Mouse (Mus musculus) heart, adult 2 months (tissue): ENCODE data around the gene Oprm1. TPM values are rescaled to one million over a fixed set of nuclear protein-coding genes. Genes with fewer than 3 reads are reported as not detected.
A peak's percentile ranks its signal among the peaks of the same experiment; 100 is the strongest.

Experiments
- DNase-seq, 2 experiments: peaks; one replicate each; pipeline ENCODE4 v3.0.0; 2021
- H3K27ac ChIP-seq: fragments of 200-600 bp; 2 replicates; pipeline ENCODE4 v1.8.1; 2022
- H3K27me3 ChIP-seq: fragments of 200-500 bp; 2 replicates; pipeline ENCODE4 v1.6.1; 2012; ENCODE audit warnings: mild to moderate bottlenecking, low read length, inconsistent platforms, mixed read lengths; ENCODE audit not compliant: control insufficient read depth, insufficient read depth
- H3K36me3 ChIP-seq: fragments of 200-500 bp; 2 replicates; pipeline ENCODE4 v1.6.1; 2012; ENCODE audit warnings: low read length, inconsistent platforms; ENCODE audit not compliant: control insufficient read depth, insufficient read depth
- H3K4me1 ChIP-seq: fragments of 200-500 bp; 2 replicates; pipeline ENCODE4 v1.6.1; 2011; ENCODE audit warnings: low read length; ENCODE audit not compliant: control insufficient read depth, insufficient read depth
- H3K4me3 ChIP-seq: fragments of 200-600 bp; 2 replicates; pipeline ENCODE4 v1.8.1; 2022
- H3K79me2 ChIP-seq: fragments of 200-500 bp; replicated peaks from 2 replicates; pipeline ENCODE4 v1.6.1; 2012; ENCODE audit warnings: mild to moderate bottlenecking, inconsistent platforms, low read length, moderate library complexity, mixed read lengths; ENCODE audit not compliant: control insufficient read depth, insufficient read depth
- H3K9ac ChIP-seq: fragments of 200-500 bp; 2 replicates; pipeline ENCODE4 v1.6.1; 2012; ENCODE audit warnings: low read depth, mild to moderate bottlenecking, control low read depth, inconsistent platforms, low read length, mixed read lengths
- CTCF ChIP-seq: fragments of 200-600 bp; IDR thresholded peaks from 2 replicates; pipeline ENCODE4 v1.8.1; 2022; ENCODE audit warnings: antibody characterized with exemption, mild to moderate bottlenecking, moderate library complexity
- EP300 ChIP-seq: fragments of 200-500 bp; IDR thresholded peaks from 2 replicates; pipeline ENCODE4 v1.6.1; 2011; ENCODE audit warnings: low read depth, low read length, control low read depth; ENCODE audit not compliant: insufficient read depth
- POLR2A ChIP-seq: fragments of 200-500 bp; IDR thresholded peaks from 2 replicates; pipeline ENCODE4 v1.6.1; 2011; ENCODE audit warnings: mild to moderate bottlenecking, low read depth, low read length, control low read depth; ENCODE audit not compliant: insufficient read depth
- WGBS: fragments of 180-500 bp; shearing (Covaris S2); methylation state at CpG from one replicate; pipeline ENCODE4 v1.1.7; 2018; 5-methylcytosine and 5-hydroxymethylcytosine counted together
- intact Hi-C: fragments of 180-260 bp; cut with DNase I; formaldehyde crosslinking; loops from one replicate; pipeline ENCODE4 v1.15.1; 2025
- polyA plus RNA-seq: library from polyadenylated mRNA; depleted of rRNA; stranded (reverse); fragments of >200 nt; gene quantifications from 2 replicates; pipeline ENCODE4 v1.2.3, GENCODE M21; 2012
- total RNA-seq, 2 experiments: library from RNA; stranded (reverse); gene quantifications; 2 replicates each; pipeline ENCODE4 v1.2.3; 2021

Gene Oprm1
- total and polyA plus RNA-seq, 3 experiments: not detected

- intact Hi-C loops: no loop called here
- no peaks in the 10 kb centered on the region for H3K36me3 ChIP-seq
- no peaks in the 10 kb centered on the region for H3K79me2 ChIP-seq
- no peaks in the 10 kb centered on the region for H3K4me1 ChIP-seq
- DNase-seq: no peak
- 89% methylated on average over 3 of the region's 3 CpGs for WGBS
- H3K9ac ChIP-seq: no peak overlapping the region
- no peak overlapping the region for H3K4me3 ChIP-seq
- TF ChIP-seq POLR2A: no peak
- TF ChIP-seq CTCF: no peak
- no peak for TF ChIP-seq EP300
- no peaks in the 10 kb centered on the region for H3K27me3 ChIP-seq
- no peak overlapping the region for H3K27ac ChIP-seq
Observed at GRCm38 (mm10) chr10:6901819-6902393, 143.6 kb downstream of the Oprm1 start.

GRCm38 (mm10) chr10:6909763-6910162, 151.5 kb downstream of the Oprm1 start:
- H3K79me2 ChIP-seq: no peaks in the 10 kb centered on the region
- no peak for DNase-seq
- no peak for TF ChIP-seq EP300
- TF ChIP-seq POLR2A: no peak
- no peak for TF ChIP-seq CTCF
- no peaks in the 10 kb centered on the region for H3K27me3 ChIP-seq
- no peak overlapping the region for H3K4me3 ChIP-seq
- no peaks in the 10 kb centered on the region for H3K4me1 ChIP-seq
- intact Hi-C loops: no loop called here
- no peak overlapping the region for H3K9ac ChIP-seq
- 21% methylated on average over 2 of the region's 2 CpGs for WGBS
- no peak overlapping the region for H3K27ac ChIP-seq
- no peaks in the 10 kb centered on the region for H3K36me3 ChIP-seq

- Histone ChIP-seq H3K27me3 (no peaks in the 10 kb centered on the region), H3K36me3 (no peaks in the 10 kb centered on the region), H3K27ac (no peak overlapping the region), H3K9ac (no peak overlapping the region), H3K79me2 (no peaks in the 10 kb centered on the region), H3K4me1 (no peaks in the 10 kb centered on the region), H3K4me3 (no peak overlapping the region)
- intact Hi-C loops: no loop called here
- DNase-seq: no peak
- WGBS: 49% methylated on average over 1 of the region's 1 CpGs
- TF ChIP-seq EP300: no peak
- TF ChIP-seq POLR2A: no peak
- no peak for TF ChIP-seq CTCF
Observed at GRCm38 (mm10) chr10:6915991-6916390, 157.7 kb downstream of the Oprm1 start.

GRCm38 (mm10) chr10:6916545-6917257, 158.4 kb downstream of the Oprm1 start:
- TF ChIP-seq POLR2A (no peak), CTCF (no peak), EP300 (no peak)

GRCm38 (mm10) chr10:6926724-6927123, 168.4 kb downstream of the Oprm1 start:
- intact Hi-C loops: no loop called here
- no peaks in the 10 kb centered on the region for H3K36me3 ChIP-seq
- H3K27ac ChIP-seq: no peak overlapping the region
- H3K4me1 ChIP-seq: no peaks in the 10 kb centered on the region
- no peak for DNase-seq
- TF ChIP-seq POLR2A (no peak), EP300 (no peak), CTCF (no peak)
- H3K4me3 ChIP-seq: no peak overlapping the region
- 80% methylated on average over 2 of the region's 2 CpGs for WGBS
- H3K9ac ChIP-seq: no peak overlapping the region
- no peaks in the 10 kb centered on the region for H3K27me3 ChIP-seq
- no peaks in the 10 kb centered on the region for H3K79me2 ChIP-seq

More at GRCm38 (mm10) chr10:6916545-6917257, 158.4 kb downstream of the Oprm1 start:
- Histone ChIP-seq H3K9ac (no peak overlapping the region), H3K79me2 (no peaks in the 10 kb centered on the region), H3K36me3 (no peaks in the 10 kb centered on the region), H3K27ac (no peak overlapping the region), H3K27me3 (no peaks in the 10 kb centered on the region), H3K4me3 (no peak overlapping the region), H3K4me1 (no peaks in the 10 kb centered on the region)
- DNase-seq: peak in 1 of 2 experiments; percentile 10
- intact Hi-C loops: no loop called here
- WGBS: 31% methylated on average over 6 of the region's 6 CpGs

- 76% methylated on average over 4 of the region's 4 CpGs for WGBS
- H3K27me3 ChIP-seq: no peaks in the 10 kb centered on the region
- DNase-seq: no peak
- intact Hi-C loops: no loop called here
- no peaks in the 10 kb centered on the region for H3K4me1 ChIP-seq
- TF ChIP-seq CTCF: no peak
- no peak for TF ChIP-seq POLR2A
- no peak for TF ChIP-seq EP300
- H3K4me3 ChIP-seq: no peak overlapping the region
- no peak overlapping the region for H3K9ac ChIP-seq
- H3K79me2 ChIP-seq: no peaks in the 10 kb centered on the region
- H3K36me3 ChIP-seq: no peaks in the 10 kb centered on the region
- H3K27ac ChIP-seq: no peak overlapping the region
Observed at GRCm38 (mm10) chr10:6927600-6928223, 169.4 kb downstream of the Oprm1 start.
